Mouse (Mus musculus) CD8-positive naive resting alpha-beta T cell, adult 2 months (primary cell): ENCODE measurements at regions not wholly inside any gene's neighbourhood (a gene's known extent, or its start where the extent isn't known, plus 50 kb on each side); places are given as distances from the start of the nearest gene placed in this dataset.

Experiments
- DNase-seq, 2 experiments: peaks; one replicate each; pipeline ENCODE4 v3.0.0; 2022; ENCODE audit warnings: low read depth in 2 of 2, low spot score in 2 of 2

- DNase-seq: no peak
Observed at GRCm38 (mm10) chr13:112000293-112000665, 191.5 kb upstream of the Map3k1 start.

GRCm38 (mm10) chr13:112000696-112001095, 191.9 kb upstream of the Map3k1 start:
- peak in 1 of 2 experiments; percentile 45 for DNase-seq

GRCm38 (mm10) chr13:112001155-112002025, 192.6 kb upstream of the Map3k1 start:
- peak; percentile 70 to 73 for DNase-seq

GRCm38 (mm10) chr13:112002661-112003347, 194.0 kb upstream of the Map3k1 start:
- DNase-seq: peak in 1 of 2 experiments; percentile 28

- DNase-seq: no peak
Observed at GRCm38 (mm10) chr13:112003445-112003844, 194.7 kb upstream of the Map3k1 start.

- no peak for DNase-seq
Observed at GRCm38 (mm10) chr13:112004126-112004525, 195.3 kb upstream of the Map3k1 start.

- no peak for DNase-seq
Observed at GRCm38 (mm10) chr13:112005421-112005820, 196.6 kb upstream of the Map3k1 start.

GRCm38 (mm10) chr13:112008806-112009205, 200.0 kb upstream of the Map3k1 start:
- DNase-seq: no peak

- peak in 1 of 2 experiments; percentile 14 for DNase-seq
Observed at GRCm38 (mm10) chr13:112009288-112009687, 200.5 kb upstream of the Map3k1 start.

- no peak for DNase-seq
Observed at GRCm38 (mm10) chr13:112010464-112010863, 201.7 kb upstream of the Map3k1 start.

- DNase-seq: no peak
Observed at GRCm38 (mm10) chr13:112012640-112013039, 203.8 kb upstream of the Map3k1 start.

- no peak for DNase-seq
Observed at GRCm38 (mm10) chr13:112015083-112015482, 206.3 kb upstream of the Map3k1 start.

- no peak for DNase-seq
Observed at GRCm38 (mm10) chr13:112016280-112016679, 207.5 kb upstream of the Map3k1 start.

- no peak for DNase-seq
Observed at GRCm38 (mm10) chr13:112018497-112019281, 209.9 kb upstream of the Map3k1 start.

- no peak for DNase-seq
Observed at GRCm38 (mm10) chr13:112019575-112019974, 210.8 kb upstream of the Map3k1 start.

GRCm38 (mm10) chr13:112023171-112023570, 214.4 kb upstream of the Map3k1 start:
- no peak for DNase-seq

GRCm38 (mm10) chr13:112024667-112025585, 216.1 kb upstream of the Map3k1 start:
- no peak for DNase-seq

GRCm38 (mm10) chr13:112025586-112025950, 216.8 kb upstream of the Map3k1 start:
- DNase-seq: no peak

- no peak for DNase-seq
Observed at GRCm38 (mm10) chr13:112027736-112028135, 218.9 kb upstream of the Map3k1 start.

- DNase-seq: no peak
Observed at GRCm38 (mm10) chr13:112031061-112031460, 222.3 kb upstream of the Map3k1 start.
